Mouse (Mus musculus) testis, adult 2 months (tissue): ENCODE data around the gene Manbal. TPM values are rescaled to one million over a fixed set of nuclear protein-coding genes. Genes with fewer than 3 reads are reported as not detected.

Experiments used
- H3K27ac ChIP-seq: fragments of 200-500 bp; 2 replicates; pipeline ENCODE4 v1.5.1; 2012; ENCODE audit warnings: low read depth, low read length; ENCODE audit not compliant: control insufficient read depth, insufficient read depth
- H3K27me3 ChIP-seq: fragments of 200-500 bp; 2 replicates; pipeline ENCODE4 v1.6.1; 2012; ENCODE audit warnings: mild to moderate bottlenecking, low read length, moderate library complexity; ENCODE audit not compliant: control insufficient read depth, insufficient read depth
- H3K36me3 ChIP-seq: fragments of 200-500 bp; 2 replicates; pipeline ENCODE4 v1.6.1; 2012; ENCODE audit warnings: mild to moderate bottlenecking, low read length; ENCODE audit not compliant: control insufficient read depth, insufficient read depth
- H3K4me1 ChIP-seq: fragments of 200-500 bp; 2 replicates; pipeline ENCODE4 v1.6.1; 2012; ENCODE audit warnings: low read length; ENCODE audit not compliant: control insufficient read depth, insufficient read depth
- H3K4me3 ChIP-seq: fragments of 200-500 bp; 2 replicates; pipeline ENCODE4 v1.5.1; 2012; ENCODE audit warnings: low read depth, mild to moderate bottlenecking, low read length, moderate library complexity, mixed read lengths; ENCODE audit not compliant: control insufficient read depth
- CTCF ChIP-seq: fragments of 200-500 bp; IDR thresholded peaks from 2 replicates; pipeline ENCODE4 v1.5.1; 2012; ENCODE audit warnings: low read depth, mild to moderate bottlenecking, inconsistent platforms, low read length, moderate library complexity; ENCODE audit not compliant: control insufficient read depth, insufficient read depth, insufficient replicate concordance
- POLR2A ChIP-seq: fragments of 200-500 bp; IDR thresholded peaks from 2 replicates; pipeline ENCODE4 v1.6.1; 2012; ENCODE audit warnings: low read depth, mild to moderate bottlenecking, inconsistent platforms, low read length, moderate library complexity; ENCODE audit not compliant: control insufficient read depth
- polyA plus RNA-seq: library from polyadenylated mRNA; depleted of rRNA; stranded (reverse); fragments of >200 nt; gene quantifications from 2 replicates; pipeline ENCODE4 v1.2.3, GENCODE M21; 2012; rRNA removed

Gene Manbal
- 22.5 and 25.7 TPM in 2 replicates for polyA plus RNA-seq

GRCm38 (mm10) chr2:157367184-157367893 is at the start of gene Manbal:
TSS of gene Manbal (plus strand) at chr2:157367594.
- TF ChIP-seq CTCF (no peak), POLR2A (peak; percentile 92)
- Histone ChIP-seq H3K4me1 (peaks cover 4% of the 10 kb centered on the region), H3K27ac (peak within 1 kb of the TSS; percentile 71), H3K27me3 (no peaks in the 10 kb centered on the region), H3K36me3 (no peaks in the 10 kb centered on the region), H3K4me3 (peak within 1 kb of the TSS; percentile 90)

- no peaks in the 10 kb centered on the region for H3K4me1 ChIP-seq
- H3K27me3 ChIP-seq, result no peaks in the 10 kb centered on the region
- H3K36me3 ChIP-seq, result peaks cover 7% of the 10 kb centered on the region
- no peak overlapping the region for H3K27ac ChIP-seq
- H3K4me3 ChIP-seq, result no peak overlapping the region
- TF ChIP-seq CTCF (no peak), POLR2A (no peak)
These were observed 47.3 kb upstream of the Manbal start for GRCm38 (mm10) chr2:157320135-157320534.

- Histone ChIP-seq H3K4me3 (peak overlapping the region; percentile 39; the same call in 1 of the 2 replicates), H3K27ac (no peak overlapping the region), H3K27me3 (no peaks in the 10 kb centered on the region), H3K36me3 (peaks cover 7% of the 10 kb centered on the region), H3K4me1 (no peaks in the 10 kb centered on the region)
- no peak for TF ChIP-seq POLR2A
- TF ChIP-seq CTCF, result no peak
These were observed 46.5 kb upstream of the Manbal start for GRCm38 (mm10) chr2:157320886-157321285.

- H3K4me3 ChIP-seq, result peak overlapping the region; percentile 47
- H3K27me3 ChIP-seq, result no peaks in the 10 kb centered on the region
- H3K4me1 ChIP-seq, result no peaks in the 10 kb centered on the region; the same call in 1 of the 2 replicates
- TF ChIP-seq POLR2A (no peak), CTCF (no peak)
- peak overlapping the region; percentile 5; the same call in 1 of the 2 replicates for H3K27ac ChIP-seq
- H3K36me3 ChIP-seq, result peaks cover 3% of the 10 kb centered on the region
These were observed 45.2 kb upstream of the Manbal start for GRCm38 (mm10) chr2:157322029-157322766.

- H3K4me1 ChIP-seq, result peaks cover 11% of the 10 kb centered on the region
- peaks cover 3% of the 10 kb centered on the region for H3K36me3 ChIP-seq
- H3K27ac ChIP-seq, result no peak overlapping the region
- no peak overlapping the region for H3K4me3 ChIP-seq
- no peaks in the 10 kb centered on the region for H3K27me3 ChIP-seq
- TF ChIP-seq CTCF, result no peak
- no peak for TF ChIP-seq POLR2A
These were observed 42.2 kb upstream of the Manbal start for GRCm38 (mm10) chr2:157325238-157325637.

- H3K27ac ChIP-seq, result peak overlapping the region; percentile 93
- no peak for TF ChIP-seq CTCF
- peak; percentile 48; the same call in 1 of the 2 replicates for TF ChIP-seq POLR2A
- peaks cover 11% of the 10 kb centered on the region for H3K4me1 ChIP-seq
- H3K27me3 ChIP-seq, result no peaks in the 10 kb centered on the region
- H3K4me3 ChIP-seq, result peak overlapping the region; percentile 74
- H3K36me3 ChIP-seq, result no peaks in the 10 kb centered on the region; the same call in none of the 2 replicates
These were observed 39.3 kb upstream of the Manbal start for GRCm38 (mm10) chr2:157328106-157328505.

GRCm38 (mm10) chr2:157328570-157328969 is 38.8 kb upstream of the Manbal start:
- no peak for TF ChIP-seq POLR2A
- TF ChIP-seq CTCF, result no peak
- Histone ChIP-seq H3K36me3 (no peaks in the 10 kb centered on the region; the same call in none of the 2 replicates), H3K27ac (peak overlapping the region; percentile 93), H3K4me1 (peaks cover 11% of the 10 kb centered on the region), H3K27me3 (no peaks in the 10 kb centered on the region), H3K4me3 (peak overlapping the region; percentile 74)
